Mouse (Mus musculus) layer of hippocampus, adult 8-10 months (tissue): ENCODE data around the gene Zfhx3. TPM values are rescaled to one million over a fixed set of nuclear protein-coding genes. Genes with fewer than 3 reads are reported as not detected.

Experiments used
- DNase-seq, 2 experiments: peaks; one replicate each; pipeline ENCODE4 v3.0.0; 2022; ENCODE audit warnings: low spot score in 2 of 2
- total RNA-seq, 4 experiments: library from RNA; stranded (reverse); gene quantifications; 2 replicates each; pipeline ENCODE4 v1.2.4; 2022

Gene Zfhx3
- total RNA-seq, 4 experiments from 2014 or later, result 4.5 to 7.6 (median 6.7) TPM

GRCm38 (mm10) chr8:108089632-108090031, 147.2 kb downstream of the Zfhx3 start:
- DNase-seq, result no peak

GRCm38 (mm10) chr8:108098598-108098997, 156.2 kb downstream of the Zfhx3 start:
- no peak for DNase-seq

- peak; percentile 15 to 55 for DNase-seq
Observed at GRCm38 (mm10) chr8:108101131-108101530, 158.7 kb downstream of the Zfhx3 start.

GRCm38 (mm10) chr8:108101978-108102865, 159.8 kb downstream of the Zfhx3 start:
- DNase-seq, result peak; percentile 8 to 34

DNA sequence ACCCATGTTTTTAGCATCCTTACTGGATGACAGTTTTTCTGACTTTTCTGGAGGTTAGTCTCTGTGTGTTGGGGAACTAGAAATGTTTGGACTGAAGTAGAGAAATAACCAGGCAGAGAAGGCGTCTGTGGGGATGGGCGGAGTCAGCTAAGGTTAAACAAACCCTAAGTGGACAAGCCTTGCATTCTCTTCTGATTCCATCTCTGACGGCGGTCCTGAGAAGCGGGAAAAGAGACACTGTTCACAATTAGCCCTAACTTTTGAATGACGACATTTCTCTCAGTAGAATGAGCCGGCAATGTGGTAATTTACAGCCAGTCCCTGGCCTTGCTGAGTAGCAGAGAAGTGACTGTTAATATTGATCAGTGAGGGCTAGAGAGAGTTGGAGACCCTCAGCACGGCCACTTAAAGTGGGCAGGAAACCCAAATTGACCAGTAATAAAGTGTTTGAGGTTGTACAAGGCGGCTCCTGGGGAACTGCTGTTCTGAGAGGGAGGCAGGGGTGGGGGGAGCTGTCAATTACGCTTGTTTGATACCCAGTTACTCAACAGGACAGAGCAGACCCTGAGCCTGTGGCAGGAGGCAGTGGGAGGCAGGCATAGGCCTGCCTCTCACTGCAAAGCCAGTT, 162.1 kb downstream of the Zfhx3 start:
- no peak for DNase-seq

GRCm38 (mm10) chr8:108125053-108125452, 182.6 kb downstream of the Zfhx3 start:
- DNase-seq, result peak; percentile 37 to 52

GRCm38 (mm10) chr8:108125491-108125890, 183.0 kb downstream of the Zfhx3 start:
- DNase-seq, result no peak

GRCm38 (mm10) chr8:108146536-108146935, 204.1 kb downstream of the Zfhx3 start:
- no peak for DNase-seq

DNA sequence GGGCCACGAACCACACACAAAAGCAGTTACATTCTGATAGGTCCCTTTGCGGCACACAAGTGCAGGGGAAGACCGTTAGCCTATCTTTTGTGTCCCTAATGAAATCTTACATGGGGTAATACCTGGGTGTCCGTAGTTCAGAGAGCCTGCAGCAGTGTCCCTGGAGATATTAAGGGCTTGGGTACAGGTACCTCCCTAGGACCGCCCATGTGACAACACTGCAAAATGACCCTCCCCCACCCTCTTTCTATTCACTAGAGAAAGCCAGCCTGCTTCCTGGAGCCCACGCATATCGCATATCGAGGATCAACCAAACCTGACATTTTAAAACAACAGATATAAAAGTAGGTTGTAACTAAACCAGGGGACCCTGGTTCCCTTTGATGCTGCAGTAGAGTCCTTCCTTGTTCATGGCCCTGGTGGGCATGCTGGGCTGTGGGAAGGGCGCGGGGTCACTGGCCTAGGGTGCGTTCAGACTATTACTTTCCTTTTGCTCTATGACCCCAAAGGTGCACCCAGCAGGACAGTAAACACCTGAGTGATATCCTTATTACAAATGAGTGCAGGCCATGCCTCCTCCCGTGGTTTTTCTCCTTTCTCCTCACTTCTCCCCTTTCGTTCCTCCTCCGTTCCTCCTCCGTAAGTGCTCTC, 206.3 kb downstream of the Zfhx3 start:
- no peak for DNase-seq

- no peak for DNase-seq
Observed at GRCm38 (mm10) chr8:108170804-108171203, 228.4 kb downstream of the Zfhx3 start.

- DNase-seq, result no peak
Observed at GRCm38 (mm10) chr8:108183296-108183695, 240.9 kb downstream of the Zfhx3 start.

DNA sequence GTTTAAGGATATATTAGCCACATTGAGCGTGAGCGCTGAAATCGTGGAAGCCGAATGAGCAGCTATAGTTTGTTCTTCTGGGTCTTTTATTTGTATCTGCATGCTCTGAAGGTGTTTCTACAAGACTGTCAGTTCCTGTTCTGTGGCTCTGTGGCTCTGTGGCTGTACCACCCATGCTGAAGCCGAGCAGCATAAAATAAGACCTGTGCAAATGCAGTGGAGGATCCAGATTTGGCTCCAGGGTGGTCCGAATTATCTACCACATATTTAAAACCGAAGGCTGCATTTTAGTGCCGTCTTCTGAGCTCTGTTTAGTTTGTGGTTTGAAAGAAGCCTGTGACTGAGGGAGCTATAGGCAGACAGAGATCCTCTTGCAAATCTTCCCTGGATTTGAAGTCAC, 241.5 kb downstream of the Zfhx3 start:
- no peak for DNase-seq

- no peak for DNase-seq
Observed at GRCm38 (mm10) chr8:108186289-108186688, 243.8 kb downstream of the Zfhx3 start.

DNA sequence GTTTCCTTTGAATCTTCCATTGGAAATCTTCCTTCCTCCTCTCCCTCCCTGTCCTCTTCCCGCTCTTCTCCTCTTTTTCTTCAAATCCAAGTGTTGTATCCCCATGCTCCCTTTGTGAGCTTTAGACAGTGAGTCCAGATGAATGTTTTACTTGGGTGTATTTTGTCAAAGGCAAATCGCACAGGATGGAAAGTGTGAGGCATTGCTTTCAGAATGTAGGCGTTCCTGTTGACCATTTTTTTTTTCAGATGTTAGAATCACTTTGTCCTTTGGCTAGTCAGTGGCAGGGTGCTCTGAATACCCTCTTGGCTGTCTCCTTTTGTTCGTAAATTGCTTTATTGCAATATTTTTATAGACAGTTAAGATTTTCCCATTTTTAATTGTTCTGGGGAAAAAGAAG, 245.6 kb downstream of the Zfhx3 start:
- DNase-seq, result no peak

- no peak for DNase-seq
Observed at GRCm38 (mm10) chr8:108194571-108194970, 252.1 kb downstream of the Zfhx3 start.

GRCm38 (mm10) chr8:108215026-108215425, 272.6 kb downstream of the Zfhx3 start:
- no peak for DNase-seq

- no peak for DNase-seq
Observed at GRCm38 (mm10) chr8:108218171-108218840, 275.9 kb downstream of the Zfhx3 start.

- no peak for DNase-seq
Observed at GRCm38 (mm10) chr8:108220511-108220910, 278.1 kb downstream of the Zfhx3 start.

- DNase-seq, result no peak
Observed at GRCm38 (mm10) chr8:108222091-108222490, 279.6 kb downstream of the Zfhx3 start.

- no peak for DNase-seq
Observed at GRCm38 (mm10) chr8:108232326-108232725, 289.9 kb downstream of the Zfhx3 start.

DNA sequence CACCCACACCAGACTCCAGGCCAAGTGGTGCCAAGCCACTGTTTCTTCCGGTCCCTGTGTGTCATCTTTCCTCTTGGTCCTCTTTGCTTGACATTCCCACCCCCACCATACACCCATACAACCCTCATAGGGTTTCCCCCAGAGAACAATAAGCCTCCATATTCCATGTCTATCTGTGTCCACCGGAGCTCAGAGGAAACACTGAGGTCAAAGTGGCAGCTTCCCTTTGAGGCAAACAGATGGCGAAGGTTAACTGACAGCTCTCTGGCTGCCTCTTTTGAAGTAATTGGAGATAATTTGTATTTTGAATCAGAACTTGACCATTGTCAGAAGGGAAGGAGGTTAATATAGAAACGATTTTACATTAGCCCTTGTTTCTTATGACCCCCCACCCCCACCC, 292.0 kb downstream of the Zfhx3 start:
- no peak for DNase-seq

- peak in 1 of 2 experiments; percentile 4 for DNase-seq
Observed at GRCm38 (mm10) chr8:108236715-108237114, 294.3 kb downstream of the Zfhx3 start.
